Mouse (Mus musculus): ENCODE data around the gene Ctnnb1.
A peak's percentile ranks its signal among the peaks of the same experiment; 100 is the strongest.

The Ctnnb1 gene

GRCm38 (mm10) chr9:120929081-120929480 lies at the start of gene Ctnnb1:
Ctnnb1 (plus strand) TSS chr9:120929216.
- TF ChIP-seq GATA4 (IDR thresholded peaks at IDR 0.05; ENCODE audit: insufficient replicate concordance, low read length) = no peak

- TF ChIP-seq GATA4 (IDR thresholded peaks at IDR 0.05; ENCODE audit: insufficient replicate concordance, low read length) = no peak
Measured at GRCm38 (mm10) chr9:120880286-120880685, 48.7 kb upstream of the Ctnnb1 start.

- peak; percentile 75; the same call in 1 of the 2 replicates for TF ChIP-seq GATA4 (IDR thresholded peaks at IDR 0.05; ENCODE audit: insufficient replicate concordance, low read length)
Measured at GRCm38 (mm10) chr9:120881121-120881520, 47.9 kb upstream of the Ctnnb1 start.

DNA sequence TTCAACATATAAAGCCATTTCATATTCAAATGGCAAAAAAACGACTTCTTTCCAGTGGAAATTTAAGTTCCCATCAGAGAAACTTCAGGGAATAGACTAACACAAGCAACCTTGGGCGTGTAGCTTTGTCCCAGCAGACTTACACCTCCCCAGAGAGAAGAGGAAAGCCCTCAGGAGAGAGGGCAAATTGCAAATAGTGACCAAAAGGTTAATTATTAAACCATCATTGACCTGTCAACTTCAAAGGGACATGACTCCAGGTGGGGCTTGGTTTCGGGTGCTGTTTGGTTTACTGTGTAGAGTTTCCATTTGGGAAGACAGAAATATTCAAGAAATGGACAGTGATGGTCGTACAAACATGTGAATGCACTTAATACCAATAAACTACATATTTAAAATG lies 47.2 kb upstream of the Ctnnb1 start:
- TF ChIP-seq GATA4 (IDR thresholded peaks at IDR 0.05; ENCODE audit: insufficient replicate concordance, low read length) = no peak

GRCm38 (mm10) chr9:120884726-120885125 lies 44.3 kb upstream of the Ctnnb1 start:
- no peak for TF ChIP-seq GATA4 (IDR thresholded peaks at IDR 0.05; ENCODE audit: insufficient replicate concordance, low read length)

DNA sequence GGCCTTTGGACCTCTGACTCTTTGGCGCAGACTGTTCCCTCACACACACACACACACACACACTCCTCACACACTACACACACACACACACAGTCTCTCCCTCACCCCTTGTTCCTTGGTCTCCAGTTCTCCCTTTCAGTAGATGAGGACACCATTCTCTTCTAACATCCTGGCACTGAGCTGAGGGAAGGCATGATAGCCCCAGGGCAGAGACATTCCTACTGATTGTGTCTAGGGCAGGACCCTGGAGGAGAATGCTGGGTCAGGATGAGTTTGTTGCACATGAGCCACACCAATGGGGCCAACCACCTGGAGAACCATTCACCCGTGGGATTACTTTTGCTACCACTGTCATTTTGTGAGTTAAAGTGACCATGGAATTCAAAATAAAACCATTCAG lies 41.4 kb upstream of the Ctnnb1 start:
- no peak for TF ChIP-seq GATA4 (IDR thresholded peaks at IDR 0.05; ENCODE audit: insufficient replicate concordance, low read length)

DNA sequence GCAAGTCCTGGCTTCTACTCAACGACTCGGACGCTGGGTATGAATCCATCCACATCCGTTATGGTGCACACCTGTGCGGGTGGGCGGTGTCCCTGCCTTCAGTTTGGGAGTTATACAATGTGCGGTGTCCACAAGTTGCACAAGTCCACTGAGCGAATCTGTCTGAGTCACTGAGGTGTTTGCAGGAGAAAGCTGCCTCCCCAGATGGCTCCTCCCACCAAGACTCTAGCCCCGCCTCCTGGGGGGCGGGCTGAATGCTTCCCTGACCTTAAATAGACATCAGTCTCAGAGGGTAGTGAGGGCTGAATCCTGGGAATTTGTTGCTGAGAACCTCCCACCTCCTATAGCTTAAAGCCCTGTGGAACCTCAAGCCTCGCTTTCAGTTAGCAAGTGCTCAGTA lies 35.6 kb upstream of the Ctnnb1 start:
- no peak for TF ChIP-seq GATA4 (IDR thresholded peaks at IDR 0.05; ENCODE audit: insufficient replicate concordance, low read length)

DNA sequence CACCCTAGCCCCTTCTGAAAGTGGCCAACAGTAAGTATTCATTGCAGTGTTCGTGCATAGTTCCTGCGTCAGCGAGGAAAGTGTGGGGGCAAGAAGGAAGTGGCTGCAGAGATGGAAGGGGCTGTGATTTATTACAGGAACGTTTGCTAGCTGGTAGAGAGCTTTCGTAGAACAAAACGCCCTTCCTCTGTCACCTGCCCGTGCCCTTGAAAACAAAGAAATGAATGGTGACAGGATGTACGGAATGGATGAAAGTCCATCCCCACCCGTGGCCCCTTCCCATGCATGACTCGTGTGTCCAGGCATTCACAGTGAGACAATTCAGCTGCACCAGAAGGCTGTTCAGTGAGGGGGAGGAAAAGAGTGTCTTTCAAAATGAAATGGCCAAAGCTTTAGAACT lies 35.0 kb upstream of the Ctnnb1 start:
- no peak for TF ChIP-seq GATA4 (IDR thresholded peaks at IDR 0.05; ENCODE audit: insufficient replicate concordance, low read length)

GRCm38 (mm10) chr9:120894376-120894775 lies 34.6 kb upstream of the Ctnnb1 start:
- TF ChIP-seq GATA4 (IDR thresholded peaks at IDR 0.05; ENCODE audit: insufficient replicate concordance, low read length) = no peak

GRCm38 (mm10) chr9:120896502-120896901 lies 32.5 kb upstream of the Ctnnb1 start:
- no peak for TF ChIP-seq GATA4 (IDR thresholded peaks at IDR 0.05; ENCODE audit: insufficient replicate concordance, low read length)

DNA sequence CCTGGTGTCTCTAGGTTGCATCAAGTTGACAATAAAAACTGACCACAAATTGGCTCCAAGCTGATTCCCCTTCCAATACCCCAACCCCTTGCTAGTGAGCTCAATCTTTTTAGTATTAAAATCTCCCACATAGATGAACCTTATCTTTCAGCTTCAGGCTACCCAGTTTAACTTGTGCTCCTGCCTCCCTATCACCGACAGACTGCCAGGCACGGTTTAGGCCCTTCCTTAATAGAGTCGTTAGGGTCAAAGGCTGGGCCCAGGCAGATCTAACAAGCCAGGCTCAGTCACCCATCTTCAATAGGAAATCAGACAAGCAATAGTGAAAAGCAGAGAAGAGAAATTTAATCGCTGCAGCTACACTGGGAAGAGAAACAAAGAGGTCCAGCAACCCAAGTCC lies 31.7 kb upstream of the Ctnnb1 start:
- TF ChIP-seq GATA4 (IDR thresholded peaks at IDR 0.05; ENCODE audit: insufficient replicate concordance, low read length) = no peak

GRCm38 (mm10) chr9:120899833-120900232 lies 29.2 kb upstream of the Ctnnb1 start:
- TF ChIP-seq GATA4 (IDR thresholded peaks at IDR 0.05; ENCODE audit: insufficient replicate concordance, low read length) = no peak

DNA sequence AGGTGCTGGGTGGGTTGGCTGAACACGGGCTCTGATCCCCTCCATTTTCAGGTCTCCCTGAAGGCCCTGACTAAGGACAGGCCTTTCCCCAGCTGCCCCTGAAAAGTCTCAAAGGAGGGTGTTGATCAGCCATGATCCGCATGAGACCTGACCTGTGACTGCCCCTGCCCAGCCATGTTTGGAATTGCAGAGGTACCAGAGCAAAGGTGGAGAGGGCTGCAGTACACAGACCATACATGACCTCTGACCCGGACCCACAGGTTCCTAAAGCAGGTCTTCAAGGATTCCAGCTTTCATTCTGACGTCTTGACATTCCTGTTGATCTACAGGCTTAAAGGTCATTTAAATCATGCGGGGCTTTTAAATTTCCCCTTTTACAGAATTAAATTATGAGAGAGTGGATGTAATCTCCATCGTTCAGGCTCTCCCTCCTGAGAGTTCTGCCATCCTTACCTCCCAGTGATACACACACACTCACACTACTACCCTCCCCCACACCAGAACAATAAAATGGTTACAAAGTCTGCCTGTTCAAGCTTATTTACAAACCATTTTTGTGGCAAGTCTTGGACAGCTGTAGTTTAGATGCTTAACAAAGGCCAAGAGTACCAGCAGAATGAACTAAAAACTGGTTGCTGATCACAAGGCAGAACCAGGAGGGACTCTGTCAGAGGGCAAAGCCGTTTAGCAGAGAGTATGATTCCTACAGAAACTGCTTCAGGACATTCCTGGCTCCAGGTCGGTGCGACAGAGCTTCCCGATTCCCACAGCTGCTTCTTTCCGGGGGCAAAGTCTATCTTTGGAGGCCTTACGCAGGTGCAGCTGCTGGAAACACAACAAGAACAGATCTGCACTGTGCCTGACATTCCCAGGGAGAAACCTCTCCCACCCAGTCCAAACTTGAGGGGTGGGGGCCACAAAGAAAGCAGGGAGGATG lies 28.4 kb upstream of the Ctnnb1 start:
- no peak for TF ChIP-seq GATA4 (IDR thresholded peaks at IDR 0.05; ENCODE audit: insufficient replicate concordance, low read length)

DNA sequence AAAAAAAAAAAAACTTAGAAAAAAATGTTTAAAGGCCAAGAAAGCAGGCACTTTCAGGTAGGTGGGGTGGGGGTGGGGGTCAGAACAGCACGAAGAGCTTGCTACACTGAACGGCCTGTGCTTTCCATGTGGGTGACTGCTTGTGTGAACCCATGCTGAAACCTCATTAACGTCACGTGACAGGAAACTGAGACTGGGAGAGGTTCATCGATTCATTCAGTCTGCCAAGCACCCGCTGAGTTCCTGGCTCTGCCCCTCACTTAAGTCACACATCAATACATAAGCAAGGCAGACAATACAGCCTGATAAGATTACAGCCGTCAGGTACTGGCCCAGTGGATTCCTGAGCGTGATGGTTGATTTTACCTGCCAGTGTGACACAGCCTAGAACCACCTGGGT lies 26.5 kb upstream of the Ctnnb1 start:
- TF ChIP-seq GATA4 (IDR thresholded peaks at IDR 0.05; ENCODE audit: insufficient replicate concordance, low read length) = no peak

DNA sequence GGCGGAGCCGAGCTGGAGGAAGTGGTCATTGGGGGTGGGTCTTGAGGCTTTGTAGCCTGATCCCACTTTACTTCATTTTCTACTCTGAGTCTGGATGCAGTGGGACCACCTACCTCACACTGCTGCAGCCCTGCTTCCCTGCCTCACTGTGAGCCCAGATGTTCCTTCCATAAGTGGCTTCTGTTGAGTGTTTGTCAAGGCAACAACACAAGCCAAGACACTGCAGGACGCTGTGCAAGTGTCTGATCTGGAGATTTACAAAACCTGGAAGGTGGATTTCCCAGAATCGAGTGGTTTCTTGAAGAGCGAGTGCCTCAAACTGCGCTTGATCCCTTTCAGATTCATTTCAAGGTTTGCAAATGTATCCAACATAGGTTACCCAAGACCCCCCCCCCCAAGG lies 20.6 kb upstream of the Ctnnb1 start:
- no peak for TF ChIP-seq GATA4 (IDR thresholded peaks at IDR 0.05; ENCODE audit: insufficient replicate concordance, low read length)

DNA sequence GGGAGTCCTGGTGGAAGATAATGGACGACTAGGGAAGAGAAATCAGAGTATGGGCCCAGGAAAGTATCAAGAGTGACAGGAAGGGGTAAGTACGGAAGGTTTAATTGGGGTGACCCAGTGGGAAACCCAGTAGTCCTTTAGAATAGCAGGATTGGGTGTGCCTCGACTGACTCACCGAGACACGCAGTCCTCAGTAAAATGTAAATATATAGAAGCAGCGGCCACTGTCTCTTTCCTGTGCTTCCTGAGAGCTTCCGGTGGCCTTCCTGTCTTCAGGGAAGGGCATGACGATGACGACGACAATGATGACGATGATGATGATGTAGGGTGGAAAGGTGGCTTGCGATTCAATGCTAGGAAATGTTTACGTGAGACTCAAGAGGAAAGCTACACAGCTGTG lies 15.9 kb upstream of the Ctnnb1 start:
- no peak for TF ChIP-seq GATA4 (IDR thresholded peaks at IDR 0.05; ENCODE audit: insufficient replicate concordance, low read length)

GRCm38 (mm10) chr9:120914429-120914828 lies 14.6 kb upstream of the Ctnnb1 start:
- TF ChIP-seq GATA4 (IDR thresholded peaks at IDR 0.05; ENCODE audit: insufficient replicate concordance, low read length) = no peak
